Mouse (Mus musculus) heart, embryonic 12.5 days (tissue): ENCODE data around the gene Samsn1. TPM values are rescaled to one million over a fixed set of nuclear protein-coding genes. Genes with fewer than 3 reads are reported as not detected.
"Not testable (repeated sequence)": the region's sequence is repeated elsewhere in the genome, so short reads cannot be mapped to it uniquely, and the experiment has no call there.

Experiments used
- ATAC-seq: fragments of 200-750 bp; cut with Nextera tagmentation; 2 replicates; pipeline ENCODE4 v1.8.0; 2017; ENCODE audit warnings: moderate TSS enrichment, moderate library complexity; ENCODE audit not compliant: insufficient number of reproducible peaks, low FRiP score
- H3K27ac ChIP-seq: fragments of 300-500 bp; sonication (generic); 2 replicates; pipeline ENCODE4 v1.5.1; 2016; ENCODE audit warnings: mild to moderate bottlenecking, moderate library complexity; ENCODE audit not compliant: poor library complexity, severe bottlenecking
- H3K27me3 ChIP-seq: fragments of 300-500 bp; sonication (generic); replicated peaks from 2 replicates; pipeline ENCODE4 v1.6.1; 2016; ENCODE audit warnings: mild to moderate bottlenecking, moderate library complexity
- H3K36me3 ChIP-seq: fragments of 300-500 bp; sonication (generic); 2 replicates; pipeline ENCODE4 v1.6.1; 2016; ENCODE audit warnings: mild to moderate bottlenecking, moderate library complexity
- H3K4me1 ChIP-seq: fragments of 300-500 bp; sonication (generic); replicated peaks from 2 replicates; pipeline ENCODE4 v1.6.1; 2016; ENCODE audit warnings: mild to moderate bottlenecking
- H3K4me2 ChIP-seq: fragments of 300-500 bp; sonication (generic); 2 replicates; pipeline ENCODE4 v1.6.1; 2016; ENCODE audit warnings: mild to moderate bottlenecking, moderate library complexity
- H3K4me3 ChIP-seq: fragments of 300-500 bp; sonication (generic); 2 replicates; pipeline ENCODE4 v1.5.1; 2016; ENCODE audit warnings: mild to moderate bottlenecking
- H3K9ac ChIP-seq: fragments of 300-500 bp; sonication (generic); 2 replicates; pipeline ENCODE4 v1.6.1; 2016; ENCODE audit warnings: mild to moderate bottlenecking, moderate library complexity
- H3K9me3 ChIP-seq: fragments of 300-500 bp; sonication (generic); replicated peaks from 2 replicates; pipeline ENCODE4 v1.6.1; 2016; ENCODE audit warnings: mild to moderate bottlenecking, moderate library complexity
- WGBS: fragments of 180-500 bp; shearing (Covaris S2); methylation state at CpG from one replicate; pipeline ENCODE4 v1.1.7; 2016; 5-methylcytosine and 5-hydroxymethylcytosine counted together
- polyA plus RNA-seq: library from polyadenylated mRNA; unstranded; fragments of >200 nt; fragmentation: Nextera tagmentation; extraction: Ambion mirVana; gene quantifications from 2 replicates; pipeline ENCODE4 v1.2.1, GENCODE M21; 2016

The Samsn1 gene
- polyA plus RNA-seq, 1 experiment from 2014 or later = 1.4 TPM

GRCm38 (mm10) chr16:75842569-75842968, 179.5 kb downstream of the Samsn1 start:
- Histone ChIP-seq H3K4me3 (no peak overlapping the region), H3K27ac (no peak overlapping the region), H3K9ac (no peak overlapping the region), H3K4me2 (no peak overlapping the region), H3K4me1 (no peaks in the 10 kb centered on the region), H3K9me3 (no peaks in the 10 kb centered on the region), H3K27me3 (no peaks in the 10 kb centered on the region), H3K36me3 (no peaks in the 10 kb centered on the region)
- no peak for ATAC-seq
- WGBS = 85% methylated on average over 9 of the region's 9 CpGs

GRCm38 (mm10) chr16:75837728-75838451, 184.2 kb downstream of the Samsn1 start:
- WGBS = 75% methylated on average over 5 of the region's 5 CpGs
- peak; percentile 77; the same call in 1 of the 2 replicates for ATAC-seq
- H3K9ac ChIP-seq = no peak overlapping the region

GRCm38 (mm10) chr16:75831390-75831789, 190.7 kb downstream of the Samsn1 start:
- Histone ChIP-seq H3K4me3 (no peak overlapping the region), H3K27me3 (no peaks in the 10 kb centered on the region), H3K4me2 (no peak overlapping the region), H3K36me3 (no peaks in the 10 kb centered on the region), H3K9me3 (no peaks in the 10 kb centered on the region), H3K4me1 (peaks cover 8% of the 10 kb centered on the region; the same call in 1 of the 2 replicates), H3K27ac (0 out of 2 replicates have a peak overlapping the region, but pooled peaks have one; percentile 51), H3K9ac (no peak overlapping the region)
- ATAC-seq = 0 out of 2 replicates have a peak, but pooled peaks have one; percentile 33
- 36% methylated on average over 4 of the region's 4 CpGs for WGBS

More at GRCm38 (mm10) chr16:75837728-75838451, 184.2 kb downstream of the Samsn1 start:
- Histone ChIP-seq H3K4me2 (no peak overlapping the region), H3K27me3 (no peaks in the 10 kb centered on the region), H3K36me3 (no peaks in the 10 kb centered on the region), H3K27ac (no peak overlapping the region), H3K4me1 (no peaks in the 10 kb centered on the region), H3K4me3 (no peak overlapping the region), H3K9me3 (no peaks in the 10 kb centered on the region)

- not testable (repeated sequence) for H3K27ac ChIP-seq, ATAC-seq, H3K27me3 ChIP-seq, H3K36me3 ChIP-seq, H3K4me1 ChIP-seq, H3K4me2 ChIP-seq, H3K9me3 ChIP-seq, H3K9ac ChIP-seq, H3K4me3 ChIP-seq
Measured at GRCm38 (mm10) chr16:75826949-75827348, 195.1 kb downstream of the Samsn1 start.

- Histone ChIP-seq H3K27ac (no peak overlapping the region), H3K4me2 (no peak overlapping the region), H3K9ac (no peak overlapping the region), H3K9me3 (no peaks in the 10 kb centered on the region), H3K36me3 (no peaks in the 10 kb centered on the region), H3K27me3 (no peaks in the 10 kb centered on the region), H3K4me1 (peaks cover 6% of the 10 kb centered on the region; the same call in 1 of the 2 replicates), H3K4me3 (no peak overlapping the region)
- ATAC-seq = no peak
Measured at GRCm38 (mm10) chr16:75826498-75826897, 195.6 kb downstream of the Samsn1 start.

GRCm38 (mm10) chr16:75823226-75823625, 198.9 kb downstream of the Samsn1 start:
- Histone ChIP-seq H3K4me3 (no peak overlapping the region), H3K27ac (no peak overlapping the region), H3K9me3 (no peaks in the 10 kb centered on the region), H3K4me2 (no peak overlapping the region), H3K36me3 (no peaks in the 10 kb centered on the region), H3K9ac (no peak overlapping the region), H3K27me3 (no peaks in the 10 kb centered on the region), H3K4me1 (no peaks in the 10 kb centered on the region)
- 81% methylated on average over 6 of the region's 6 CpGs for WGBS
- no peak for ATAC-seq

GRCm38 (mm10) chr16:75820963-75821362, 201.1 kb downstream of the Samsn1 start:
- Histone ChIP-seq H3K4me1 (no peaks in the 10 kb centered on the region), H3K27ac (no peak overlapping the region), H3K4me3 (no peak overlapping the region), H3K36me3 (no peaks in the 10 kb centered on the region), H3K9me3 (no peaks in the 10 kb centered on the region), H3K27me3 (no peaks in the 10 kb centered on the region), H3K4me2 (no peak overlapping the region), H3K9ac (no peak overlapping the region)
- no peak for ATAC-seq
- WGBS = 67% methylated on average over 3 of the region's 3 CpGs
